Mouse (Mus musculus): ENCODE measurements at regions not wholly inside any gene's neighbourhood (a gene's known extent, or its start where the extent isn't known, plus 50 kb on each side); places are given as distances from the start of the nearest gene placed in this dataset.
"Not testable (repeated sequence)": the region's sequence is repeated elsewhere in the genome, so short reads cannot be mapped to it uniquely, and the experiment has no call there.

DNA sequence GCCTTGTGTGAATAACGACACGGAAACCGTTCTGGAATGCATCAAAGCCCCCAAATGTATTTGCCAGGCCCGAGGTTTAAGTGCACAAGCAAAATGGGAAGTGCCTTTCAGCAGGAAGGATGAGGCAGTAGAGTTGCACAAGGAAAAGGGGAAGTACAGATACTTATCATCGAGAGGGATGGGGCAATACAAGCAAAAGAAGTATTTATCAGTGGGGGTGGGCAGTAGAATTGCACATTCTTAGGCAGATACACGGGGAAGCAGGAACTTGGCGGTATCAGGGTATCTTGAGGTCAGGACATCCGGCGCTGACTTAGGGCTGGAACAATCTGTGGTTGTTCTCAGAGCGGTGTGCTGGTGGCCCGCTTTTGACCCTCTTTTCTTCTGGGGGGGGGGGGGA, 232.9 kb downstream of the Casp12 start:
- H3K9me3 ChIP-seq (ENCODE audit: low read length); H3K27ac ChIP-seq (ENCODE audit: low read length); ATAC-seq (ENCODE audit: low FRiP score, low TSS enrichment); H3K36me3 ChIP-seq (ENCODE audit: insufficient read depth, low read length); H3K4me1 ChIP-seq (ENCODE audit: insufficient read depth, low read length); H3K4me2 ChIP-seq (replicated peaks; ENCODE audit: low read depth, low read length); H3K4me3 ChIP-seq (ENCODE audit: low read length); H3K27me3 ChIP-seq (ENCODE audit: insufficient read depth, low read length); H3K9ac ChIP-seq (replicated peaks; ENCODE audit: low read length): not testable (repeated sequence)
- WGBS = 89% methylated on average over 11 of the region's 11 CpGs

DNA sequence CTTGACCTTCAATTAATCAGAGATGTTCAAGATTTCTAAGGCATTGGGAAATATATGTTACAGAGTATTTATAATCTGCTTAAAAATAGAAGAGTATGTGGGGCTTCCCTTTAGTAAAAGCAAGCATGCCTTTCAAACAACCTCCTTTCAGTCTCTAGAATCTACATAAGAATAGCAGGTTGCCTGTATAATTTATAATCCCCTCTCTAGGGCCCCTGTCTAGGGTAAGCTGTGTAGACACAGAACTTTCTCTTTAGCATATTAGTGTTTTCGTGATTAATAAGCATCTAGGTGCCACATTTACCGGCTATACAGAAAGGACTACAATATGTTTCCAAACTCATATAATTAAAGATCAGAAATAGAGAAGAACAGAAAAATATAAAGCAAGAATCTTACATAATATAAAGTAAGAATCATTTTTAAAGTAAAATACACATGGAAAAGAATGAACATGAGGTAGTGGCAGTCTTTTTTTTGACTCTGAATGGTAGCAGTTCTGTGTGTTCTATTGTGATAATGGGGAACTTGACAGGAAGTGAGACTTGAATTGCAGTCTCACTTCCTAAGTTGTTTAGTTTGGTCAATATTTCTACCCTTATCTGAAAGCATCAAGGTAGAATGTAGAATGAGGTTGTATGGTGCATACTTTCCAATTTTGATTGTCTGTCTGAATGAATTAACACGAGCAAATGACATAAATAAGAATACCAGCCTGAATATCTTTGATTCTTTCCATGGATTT, 250.8 kb downstream of the Casp12 start:
- 87% methylated on average over 3 of the region's 3 CpGs for WGBS
- Histone ChIP-seq H3K27me3 (ENCODE audit: insufficient read depth, low read length) (no peaks in the 10 kb centered on the region), H3K9me3 (ENCODE audit: low read length) (no peaks in the 10 kb centered on the region), H3K4me1 (ENCODE audit: insufficient read depth, low read length) (no peaks in the 10 kb centered on the region), H3K9ac (replicated peaks; ENCODE audit: low read length) (no peak overlapping the region), H3K36me3 (ENCODE audit: insufficient read depth, low read length) (no peaks in the 10 kb centered on the region), H3K4me2 (replicated peaks; ENCODE audit: low read depth, low read length) (no peak overlapping the region), H3K4me3 (ENCODE audit: low read length) (no peak overlapping the region), H3K27ac (ENCODE audit: low read length) (no peak overlapping the region)
- ATAC-seq (ENCODE audit: low FRiP score, low TSS enrichment) = no peak

DNA sequence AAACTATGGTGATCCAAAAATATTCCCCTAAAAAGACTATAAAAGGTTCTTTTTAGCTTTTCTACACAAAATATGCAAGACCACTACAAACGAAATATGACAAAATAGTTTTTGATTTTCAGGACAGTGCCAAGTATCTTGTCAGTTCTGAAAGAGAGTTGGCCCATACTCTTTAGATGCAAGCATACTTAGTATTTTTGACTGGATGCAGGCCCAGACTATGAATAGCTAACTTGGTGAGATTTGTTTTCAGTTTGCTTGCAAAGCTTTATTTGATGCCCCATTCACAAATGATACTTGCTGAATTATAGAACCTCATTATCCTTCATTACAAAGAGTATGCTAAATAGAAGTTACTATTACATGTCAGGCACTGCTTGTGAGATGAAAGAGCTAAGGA, 258.8 kb downstream of the Casp12 start:
- Histone ChIP-seq H3K27ac (ENCODE audit: low read length) (no peak overlapping the region), H3K9me3 (ENCODE audit: low read length) (no peaks in the 10 kb centered on the region), H3K27me3 (ENCODE audit: insufficient read depth, low read length) (no peaks in the 10 kb centered on the region), H3K36me3 (ENCODE audit: insufficient read depth, low read length) (no peaks in the 10 kb centered on the region), H3K4me1 (ENCODE audit: insufficient read depth, low read length) (no peaks in the 10 kb centered on the region), H3K4me3 (ENCODE audit: low read length) (no peak overlapping the region), H3K4me2 (replicated peaks; ENCODE audit: low read depth, low read length) (no peak overlapping the region), H3K9ac (replicated peaks; ENCODE audit: low read length) (no peak overlapping the region)
- WGBS = 66% methylated on average over 1 of the region's 1 CpGs
- ATAC-seq (ENCODE audit: low FRiP score, low TSS enrichment) = no peak

DNA sequence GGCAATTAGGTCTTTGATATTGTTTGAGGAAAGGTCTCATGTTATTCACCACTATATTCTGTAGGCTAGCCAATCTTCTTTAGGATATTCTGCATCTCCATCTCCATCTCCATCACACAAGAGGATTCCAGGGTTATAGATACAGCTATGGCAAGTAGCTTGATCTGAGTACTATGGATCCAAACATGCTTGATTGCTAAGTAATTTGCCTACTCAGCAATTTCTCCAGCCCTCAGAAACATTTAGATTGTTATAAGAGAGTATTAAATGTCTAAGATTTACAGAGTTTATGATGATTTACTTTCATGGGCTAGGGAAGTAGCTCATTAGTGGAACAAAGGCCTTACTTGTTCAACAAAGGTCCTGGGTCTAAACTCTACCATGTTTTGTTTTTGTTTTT, 259.8 kb downstream of the Casp12 start:
- Histone ChIP-seq H3K36me3 (ENCODE audit: insufficient read depth, low read length) (no peaks in the 10 kb centered on the region), H3K4me3 (ENCODE audit: low read length) (no peak overlapping the region), H3K27me3 (ENCODE audit: insufficient read depth, low read length) (no peaks in the 10 kb centered on the region), H3K4me1 (ENCODE audit: insufficient read depth, low read length) (no peaks in the 10 kb centered on the region), H3K9ac (replicated peaks; ENCODE audit: low read length) (no peak overlapping the region), H3K27ac (ENCODE audit: low read length) (no peak overlapping the region), H3K9me3 (ENCODE audit: low read length) (no peaks in the 10 kb centered on the region), H3K4me2 (replicated peaks; ENCODE audit: low read depth, low read length) (no peak overlapping the region)
- ATAC-seq (ENCODE audit: low FRiP score, low TSS enrichment) = no peak

DNA sequence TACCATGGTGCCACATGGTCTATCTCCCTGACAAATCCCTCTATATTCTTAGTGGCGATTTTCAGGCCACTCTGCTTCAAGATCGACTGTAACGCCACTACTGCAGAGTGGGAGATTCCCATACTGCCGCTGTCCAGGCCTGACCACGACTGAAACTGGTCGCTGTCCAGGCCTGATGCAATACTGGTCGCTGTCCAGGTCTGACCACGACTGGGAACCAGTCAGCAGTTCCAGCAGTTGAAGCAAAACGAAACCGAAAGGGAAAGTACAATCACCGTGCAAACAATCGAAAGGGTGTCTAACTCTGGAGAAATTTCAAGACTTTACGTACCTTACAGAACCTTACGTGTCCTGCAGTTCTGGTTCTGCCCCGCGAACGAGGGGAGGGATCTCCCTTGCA, 271.5 kb downstream of the Casp12 start:
- H3K27me3 ChIP-seq (ENCODE audit: insufficient read depth, low read length) = no peaks in the 10 kb centered on the region
- no peaks in the 10 kb centered on the region for H3K4me1 ChIP-seq (ENCODE audit: insufficient read depth, low read length)
- no peak overlapping the region for H3K4me3 ChIP-seq (ENCODE audit: low read length)
- ATAC-seq (ENCODE audit: low FRiP score, low TSS enrichment) = no peak
- H3K9me3 ChIP-seq (ENCODE audit: low read length) = peaks cover 7% of the 10 kb centered on the region; the same call in 1 of the 2 replicates
- no peak overlapping the region for H3K27ac ChIP-seq (ENCODE audit: low read length)
- 94% methylated on average over 17 of the region's 17 CpGs for WGBS
- H3K9ac ChIP-seq (replicated peaks; ENCODE audit: low read length) = no peak overlapping the region
- H3K36me3 ChIP-seq (ENCODE audit: insufficient read depth, low read length) = no peaks in the 10 kb centered on the region
- no peak overlapping the region for H3K4me2 ChIP-seq (replicated peaks; ENCODE audit: low read depth, low read length)

DNA sequence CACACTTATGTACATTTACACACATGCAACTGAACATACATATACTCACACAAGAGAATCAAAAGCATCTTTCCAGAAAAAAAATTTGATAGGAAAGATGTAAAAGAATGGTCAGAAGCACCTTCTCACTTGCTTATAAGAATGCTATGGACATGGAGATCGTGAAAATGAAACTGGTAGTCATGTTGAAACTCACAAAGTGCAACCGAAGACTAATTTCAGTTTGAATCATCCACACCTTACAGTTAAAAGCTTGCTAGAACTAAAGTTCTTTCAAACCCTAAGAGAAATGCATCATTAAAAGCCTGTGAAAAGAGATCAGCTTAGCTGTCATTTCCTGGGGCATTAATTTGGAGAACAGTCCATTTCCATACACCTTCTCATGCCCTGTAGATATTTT, 278.2 kb downstream of the Casp12 start:
- Histone ChIP-seq H3K4me2 (replicated peaks; ENCODE audit: low read depth, low read length) (no peak overlapping the region), H3K27ac (ENCODE audit: low read length) (no peak overlapping the region), H3K27me3 (ENCODE audit: insufficient read depth, low read length) (no peaks in the 10 kb centered on the region), H3K9ac (replicated peaks; ENCODE audit: low read length) (no peak overlapping the region), H3K4me1 (ENCODE audit: insufficient read depth, low read length) (no peaks in the 10 kb centered on the region), H3K36me3 (ENCODE audit: insufficient read depth, low read length) (no peaks in the 10 kb centered on the region), H3K4me3 (ENCODE audit: low read length) (no peak overlapping the region), H3K9me3 (ENCODE audit: low read length) (no peaks in the 10 kb centered on the region)
- no peak for ATAC-seq (ENCODE audit: low FRiP score, low TSS enrichment)
- 90% methylated on average over 2 of the region's 2 CpGs for WGBS

DNA sequence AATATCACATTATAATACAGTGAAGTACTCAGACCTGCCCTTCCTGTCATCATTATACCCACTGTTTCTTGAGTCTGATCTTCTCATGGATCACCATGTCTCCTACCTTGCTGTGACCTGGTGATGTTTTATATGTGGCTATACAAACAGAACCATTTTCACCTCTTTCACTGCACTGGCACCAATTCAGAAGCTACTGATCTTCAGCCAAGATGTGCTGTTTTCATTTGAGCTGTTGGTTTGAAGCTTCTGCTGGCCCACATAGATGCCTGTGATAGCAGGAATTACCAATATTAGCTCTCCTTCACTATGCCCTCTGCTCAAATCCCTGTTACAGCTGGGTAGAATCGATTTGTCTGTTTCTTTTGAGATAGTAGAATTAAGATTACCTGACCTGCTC, 282.3 kb downstream of the Casp12 start:
- Histone ChIP-seq H3K27me3 (ENCODE audit: insufficient read depth, low read length) (no peaks in the 10 kb centered on the region), H3K4me3 (ENCODE audit: low read length) (no peak overlapping the region), H3K9me3 (ENCODE audit: low read length) (no peaks in the 10 kb centered on the region), H3K4me1 (ENCODE audit: insufficient read depth, low read length) (no peaks in the 10 kb centered on the region), H3K9ac (replicated peaks; ENCODE audit: low read length) (no peak overlapping the region), H3K27ac (ENCODE audit: low read length) (no peak overlapping the region), H3K4me2 (replicated peaks; ENCODE audit: low read depth, low read length) (no peak overlapping the region), H3K36me3 (ENCODE audit: insufficient read depth, low read length) (no peaks in the 10 kb centered on the region)
- no peak for ATAC-seq (ENCODE audit: low FRiP score, low TSS enrichment)
- WGBS = 80% methylated on average over 1 of the region's 1 CpGs

DNA sequence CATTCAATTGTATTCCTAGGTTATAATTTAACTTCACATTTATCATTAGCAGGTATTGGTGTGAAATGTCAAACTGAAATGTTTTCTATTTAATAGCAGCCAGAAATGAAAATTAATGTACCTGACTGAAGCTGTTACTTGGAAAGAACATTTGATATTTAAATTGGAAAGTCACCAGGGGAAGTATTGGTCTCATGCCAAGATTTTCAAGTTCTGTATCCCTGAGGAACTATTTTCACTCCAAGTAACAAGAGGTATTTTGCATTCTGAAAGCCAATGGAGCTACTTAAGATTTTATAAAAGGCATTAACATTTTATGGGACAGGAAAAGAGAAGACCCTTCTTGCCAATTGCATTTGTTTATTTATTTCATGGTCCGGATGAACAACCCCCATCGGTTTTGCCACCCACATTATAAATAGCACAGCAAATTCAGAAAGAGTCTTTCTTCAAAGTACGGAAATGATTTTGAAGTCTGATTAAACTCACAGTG, 289.3 kb downstream of the Casp12 start:
- Histone ChIP-seq H3K4me2 (replicated peaks; ENCODE audit: low read depth, low read length) (no peak overlapping the region), H3K9ac (replicated peaks; ENCODE audit: low read length) (no peak overlapping the region), H3K27me3 (ENCODE audit: insufficient read depth, low read length) (no peaks in the 10 kb centered on the region), H3K4me3 (ENCODE audit: low read length) (no peak overlapping the region), H3K4me1 (ENCODE audit: insufficient read depth, low read length) (no peaks in the 10 kb centered on the region), H3K36me3 (ENCODE audit: insufficient read depth, low read length) (no peaks in the 10 kb centered on the region), H3K9me3 (ENCODE audit: low read length) (no peaks in the 10 kb centered on the region), H3K27ac (ENCODE audit: low read length) (no peak overlapping the region)
- 53% methylated on average over 3 of the region's 3 CpGs for WGBS
- no peak for ATAC-seq (ENCODE audit: low FRiP score, low TSS enrichment)

DNA sequence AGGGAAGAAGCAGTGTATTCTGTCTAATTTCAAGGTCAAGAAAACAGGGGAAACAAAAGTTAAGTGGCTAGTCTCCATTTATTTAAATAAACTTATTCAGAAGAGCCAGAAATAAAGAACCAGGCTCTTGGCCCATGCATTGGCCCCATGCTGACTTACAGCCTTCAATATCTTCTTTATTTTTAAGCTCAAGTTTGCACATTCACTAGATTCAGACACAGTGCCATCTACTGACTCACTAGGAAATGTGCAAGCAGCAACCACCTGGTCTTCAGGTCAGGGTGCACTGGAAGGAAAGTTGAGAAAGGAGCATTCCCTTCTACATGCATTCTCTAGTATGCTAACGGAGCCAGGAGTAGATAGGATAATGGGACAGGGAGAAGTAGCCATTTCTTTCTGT, 289.7 kb downstream of the Casp12 start:
- Histone ChIP-seq H3K9ac (replicated peaks; ENCODE audit: low read length) (no peak overlapping the region), H3K27me3 (ENCODE audit: insufficient read depth, low read length) (no peaks in the 10 kb centered on the region), H3K4me1 (ENCODE audit: insufficient read depth, low read length) (no peaks in the 10 kb centered on the region), H3K27ac (ENCODE audit: low read length) (no peak overlapping the region), H3K4me3 (ENCODE audit: low read length) (no peak overlapping the region), H3K9me3 (ENCODE audit: low read length) (no peaks in the 10 kb centered on the region), H3K4me2 (replicated peaks; ENCODE audit: low read depth, low read length) (no peak overlapping the region), H3K36me3 (ENCODE audit: insufficient read depth, low read length) (no peaks in the 10 kb centered on the region)
- 9% methylated on average over 1 of the region's 1 CpGs for WGBS
- peak; percentile 65; the same call in 1 of the 2 replicates for ATAC-seq (ENCODE audit: low FRiP score, low TSS enrichment)

DNA sequence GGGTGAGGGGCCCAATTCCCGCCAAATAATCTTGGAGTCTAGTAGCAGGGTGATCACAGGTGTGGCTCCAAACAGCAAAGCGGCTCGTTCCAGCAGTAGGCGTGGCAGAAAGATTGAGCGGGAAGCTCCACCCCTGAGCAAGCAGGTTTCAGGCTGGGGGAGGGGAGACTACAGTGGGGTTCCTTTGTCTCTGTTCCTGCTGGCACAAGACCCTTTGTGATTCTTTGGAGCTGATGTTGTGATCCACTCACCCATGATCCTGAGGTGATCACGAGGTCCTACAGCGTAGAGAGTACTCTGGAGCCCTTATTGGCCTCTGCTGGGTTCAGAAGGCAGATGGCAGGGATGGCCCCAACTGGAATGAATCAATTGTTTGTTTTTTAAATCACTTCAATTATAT, 318.7 kb downstream of the Casp12 start:
- no peaks in the 10 kb centered on the region for H3K36me3 ChIP-seq (ENCODE audit: insufficient read depth, low read length)
- H3K4me3 ChIP-seq (ENCODE audit: low read length) = no peak overlapping the region
- H3K4me1 ChIP-seq (ENCODE audit: insufficient read depth, low read length) = no peaks in the 10 kb centered on the region
- no peak overlapping the region for H3K27ac ChIP-seq (ENCODE audit: low read length)
- 90% methylated on average over 7 of the region's 7 CpGs for WGBS
- no peak for ATAC-seq (ENCODE audit: low FRiP score, low TSS enrichment)
- no peak overlapping the region for H3K4me2 ChIP-seq (replicated peaks; ENCODE audit: low read depth, low read length)
- no peaks in the 10 kb centered on the region for H3K27me3 ChIP-seq (ENCODE audit: insufficient read depth, low read length)
- H3K9me3 ChIP-seq (ENCODE audit: low read length) = no peaks in the 10 kb centered on the region
- no peak overlapping the region for H3K9ac ChIP-seq (replicated peaks; ENCODE audit: low read length)

Measured in kidney, embryonic 16.5 days (tissue).